Mouse (Mus musculus) limb, embryonic 10.5 days (tissue): ENCODE data around the gene Bcan. TPM values are rescaled to one million over a fixed set of nuclear protein-coding genes. Genes with fewer than 3 reads are reported as not detected.

ENCODE experiments used
- DNase-seq: peaks from one replicate; pipeline ENCODE4 v3.0.0-alpha.2; 2017; ENCODE audit warnings: low spot score
- H3K27ac ChIP-seq: fragments of 300-500 bp; sonication (generic); 2 replicates; pipeline ENCODE4 v1.5.1; 2016; ENCODE audit warnings: mild to moderate bottlenecking
- H3K27me3 ChIP-seq: fragments of 300-500 bp; sonication (generic); 2 replicates; pipeline ENCODE4 v1.6.1; 2016; ENCODE audit warnings: low read depth, mild to moderate bottlenecking; ENCODE audit not compliant: poor library complexity, severe bottlenecking
- H3K36me3 ChIP-seq: fragments of 300-500 bp; sonication (generic); 2 replicates; pipeline ENCODE4 v1.6.1; 2016; ENCODE audit warnings: mild to moderate bottlenecking, moderate library complexity
- H3K4me1 ChIP-seq: fragments of 300-500 bp; sonication (generic); 2 replicates; pipeline ENCODE4 v1.6.1; 2016
- H3K4me3 ChIP-seq: fragments of 300-500 bp; sonication (generic); 2 replicates; pipeline ENCODE4 v1.5.1; 2016; ENCODE audit warnings: mild to moderate bottlenecking, moderate library complexity
- H3K9me3 ChIP-seq: fragments of 300-500 bp; sonication (generic); replicated peaks from 2 replicates; pipeline ENCODE4 v1.6.1; 2016; ENCODE audit warnings: mild to moderate bottlenecking
- WGBS: fragments of 180-500 bp; shearing (Covaris S2); methylation state at CpG from one replicate; pipeline ENCODE4 v1.1.7; 2016; 5-methylcytosine and 5-hydroxymethylcytosine counted together
- polyA plus RNA-seq: library from polyadenylated mRNA; unstranded; fragments of >200 nt; fragmentation: Nextera tagmentation; extraction: Ambion mirVana; gene quantifications from 2 replicates; pipeline ENCODE4 v1.2.1, GENCODE M21; 2016

Gene Bcan
- not detected in 2 replicates for polyA plus RNA-seq

- under 1% methylated on average over 39 of the region's 39 CpGs for WGBS
- DNase-seq: no peak
- peaks cover 39% of the 10 kb centered on the region for H3K4me1 ChIP-seq
Observed at GRCm38 (mm10) chr3:88000181-88000580, at the start of gene Bcan. Bcan (minus strand) TSS chr3:88000230.

DNA sequence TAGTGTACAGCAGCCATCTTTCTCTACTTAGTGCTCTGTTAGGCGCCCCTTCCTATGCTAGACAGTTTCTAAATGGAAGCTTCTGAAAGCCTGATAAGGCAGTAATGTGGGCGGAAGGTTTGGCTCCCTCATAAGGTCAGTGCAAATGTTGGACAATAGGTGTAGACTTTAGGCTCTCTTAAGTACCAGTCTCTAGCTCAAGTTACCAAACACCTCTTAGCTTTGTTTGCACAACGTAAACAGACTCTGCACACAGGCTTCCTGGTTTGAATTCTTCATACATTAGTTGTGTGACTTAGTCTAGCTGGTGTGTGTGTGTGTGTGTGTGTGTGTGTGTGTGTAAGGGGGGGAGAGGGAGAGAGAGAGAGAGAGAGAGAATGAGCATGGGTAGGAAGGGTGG is 49.5 kb upstream of the Bcan start:
- 90% methylated on average over 3 of the region's 3 CpGs for WGBS
- no peak for DNase-seq
- peaks cover 70% of the 10 kb centered on the region for H3K36me3 ChIP-seq

More at GRCm38 (mm10) chr3:88000181-88000580, at the start of gene Bcan:
- Histone ChIP-seq H3K4me3 (peak within 1 kb of the TSS; percentile 49), H3K36me3 (no peaks in the 10 kb centered on the region), H3K9me3 (no peaks in the 10 kb centered on the region), H3K27me3 (peaks cover 100% of the 10 kb centered on the region), H3K27ac (no peak within 1 kb of the TSS)

DNA sequence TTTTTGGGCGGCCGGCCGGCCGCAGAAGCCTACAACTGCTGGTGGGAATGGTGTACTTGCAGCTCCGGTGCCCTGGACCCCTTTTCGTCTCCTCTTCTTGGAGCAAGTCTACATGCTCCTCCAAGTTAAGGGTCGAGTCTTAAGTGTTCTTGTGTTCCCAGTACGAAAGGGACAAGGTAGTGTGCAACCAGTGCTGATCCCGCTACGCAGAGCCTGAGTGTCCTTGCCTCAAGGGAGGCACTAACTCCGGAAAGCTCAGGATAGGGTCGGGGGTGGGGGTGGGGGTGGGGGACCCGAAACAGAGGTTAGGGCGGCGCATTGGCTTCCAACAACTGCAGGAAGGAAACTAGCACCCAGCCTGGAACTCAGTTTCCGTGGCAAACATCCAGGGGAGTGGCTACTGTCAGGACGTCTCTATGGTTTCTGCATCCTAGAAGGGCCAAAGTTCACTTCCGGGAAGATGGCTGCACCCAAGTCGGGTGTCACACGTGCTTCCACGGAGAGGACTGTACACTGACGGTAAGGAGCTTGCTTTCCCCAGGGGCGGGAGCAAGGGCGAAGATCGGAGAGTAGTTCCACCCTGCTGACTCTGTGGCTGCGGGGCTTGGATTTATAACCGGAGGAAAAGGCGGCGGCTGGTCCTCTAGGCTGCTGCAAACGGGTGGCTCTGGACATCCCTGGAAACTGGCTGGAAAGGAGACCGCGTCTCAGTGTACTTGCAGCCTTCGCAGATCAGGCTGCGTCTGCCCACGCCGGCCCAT is 42.8 kb upstream of the Bcan start, which contains the start of gene Gpatch4:
Gpatch4 (plus strand) TSS at position 448 of the 761 bp plus-strand sequence.
- peak within 1 kb of the TSS; percentile 86 for H3K4me3 ChIP-seq
- H3K27me3 ChIP-seq: peaks cover 30% of the 10 kb centered on the region
- WGBS: 10% methylated on average over 36 of the region's 36 CpGs
- H3K27ac ChIP-seq: peak within 1 kb of the TSS; percentile 79
- H3K9me3 ChIP-seq: no peaks in the 10 kb centered on the region
- H3K4me1 ChIP-seq: peaks cover 13% of the 10 kb centered on the region
- H3K36me3 ChIP-seq: peaks cover 16% of the 10 kb centered on the region
- DNase-seq: peak; percentile 84

More for the DNA sequence above, 49.5 kb upstream of the Bcan start:
- H3K4me3 ChIP-seq: no peak overlapping the region
- no peak overlapping the region for H3K27ac ChIP-seq
- no peaks in the 10 kb centered on the region for H3K4me1 ChIP-seq
- H3K27me3 ChIP-seq: no peaks in the 10 kb centered on the region
- no peaks in the 10 kb centered on the region for H3K9me3 ChIP-seq

DNA sequence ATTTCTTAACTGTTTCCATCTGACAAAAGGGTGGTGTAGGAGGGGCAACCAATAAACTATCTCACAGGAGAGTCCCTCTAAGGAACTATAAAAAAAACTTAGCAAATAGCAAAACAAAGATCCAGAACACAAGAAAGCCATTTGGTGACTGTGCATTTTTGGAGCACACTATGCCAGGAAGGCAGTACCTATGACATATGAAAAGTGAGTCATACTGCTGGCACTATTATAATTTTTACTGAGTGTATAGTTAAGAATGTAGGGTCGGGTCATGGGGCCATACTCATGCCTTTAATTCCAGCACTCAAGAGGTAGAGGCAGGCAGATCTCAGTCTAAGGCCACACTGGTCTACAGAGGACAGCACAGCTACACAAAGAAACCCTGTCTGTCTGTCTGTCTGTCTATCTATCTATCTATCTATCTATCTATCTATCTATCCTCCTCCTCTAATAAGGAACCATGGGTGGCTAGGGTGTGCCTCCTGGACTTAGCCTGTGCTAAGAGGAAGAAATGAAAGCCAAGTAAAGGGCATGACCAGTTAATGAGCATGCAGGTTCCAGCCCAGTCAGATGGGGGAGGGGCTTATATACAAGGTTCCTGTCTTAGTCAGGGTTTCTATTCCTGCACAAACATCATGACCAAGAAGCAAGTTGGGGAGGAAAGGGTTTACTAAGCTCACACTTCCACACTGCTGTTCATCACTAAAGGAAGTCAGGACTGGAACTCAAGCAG is 35.7 kb upstream of the Bcan start:
- H3K27me3 ChIP-seq: peaks cover 53% of the 10 kb centered on the region

GRCm38 (mm10) chr3:88033506-88033905 is 33.5 kb upstream of the Bcan start:
- no peak for DNase-seq
- no peak overlapping the region for H3K4me3 ChIP-seq
- no peaks in the 10 kb centered on the region for H3K4me1 ChIP-seq
- H3K9me3 ChIP-seq: no peaks in the 10 kb centered on the region
- no peak overlapping the region for H3K27ac ChIP-seq
- no peaks in the 10 kb centered on the region for H3K36me3 ChIP-seq
- H3K27me3 ChIP-seq: peaks cover 58% of the 10 kb centered on the region
- 68% methylated on average over 5 of the region's 5 CpGs for WGBS

More for the DNA sequence above, 35.7 kb upstream of the Bcan start:
- H3K27ac ChIP-seq: no peak overlapping the region
- no peak overlapping the region for H3K4me3 ChIP-seq
- no peak for DNase-seq
- no peaks in the 10 kb centered on the region for H3K9me3 ChIP-seq
- WGBS: 68% methylated on average over 1 of the region's 1 CpGs
- H3K4me1 ChIP-seq: no peaks in the 10 kb centered on the region
- no peaks in the 10 kb centered on the region for H3K36me3 ChIP-seq

DNA sequence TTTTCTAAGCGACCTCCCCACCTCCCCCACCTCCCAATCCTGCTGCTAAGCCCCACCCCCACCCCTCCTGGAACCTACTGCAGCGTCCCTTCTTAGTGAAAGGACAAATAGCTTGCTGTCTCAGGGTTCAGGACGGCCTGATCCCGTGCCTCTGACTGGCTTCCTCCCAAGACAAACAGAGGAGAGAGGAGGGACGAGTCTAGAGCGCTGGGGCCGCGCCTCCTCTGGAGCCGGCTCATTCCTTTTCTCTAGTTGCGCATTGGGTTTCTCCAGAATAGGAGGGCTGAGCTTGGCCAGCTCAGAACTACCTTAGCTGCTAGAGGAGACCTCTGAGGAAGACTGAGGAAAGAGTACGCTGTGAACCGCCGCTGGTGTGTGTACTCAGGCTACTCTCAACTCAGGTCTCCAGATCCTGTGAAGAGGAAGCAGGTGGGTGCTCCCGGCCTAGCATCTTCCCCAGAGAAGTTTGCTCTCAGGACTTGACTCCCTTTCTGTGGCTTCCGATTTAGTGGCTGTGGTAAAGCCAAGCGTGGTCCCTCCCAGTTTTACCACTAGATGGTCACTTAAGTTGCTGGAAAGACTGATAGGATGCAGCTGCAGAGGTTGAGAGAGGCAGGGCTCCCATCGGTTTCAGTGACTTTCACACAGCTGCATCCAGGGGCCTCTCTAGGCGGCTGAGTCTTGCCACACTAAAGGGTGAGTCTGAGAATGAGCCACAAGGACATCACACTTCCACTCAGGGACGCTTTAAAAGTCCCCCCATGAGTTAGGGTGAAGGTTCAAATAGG is 30.8 kb upstream of the Bcan start:
- no peak overlapping the region for H3K27ac ChIP-seq
- no peak overlapping the region for H3K4me3 ChIP-seq
- peaks cover 65% of the 10 kb centered on the region for H3K27me3 ChIP-seq
- H3K9me3 ChIP-seq: no peaks in the 10 kb centered on the region
- WGBS: 18% methylated on average over 19 of the region's 19 CpGs
- no peaks in the 10 kb centered on the region for H3K36me3 ChIP-seq
- H3K4me1 ChIP-seq: no peaks in the 10 kb centered on the region
- no peak for DNase-seq

DNA sequence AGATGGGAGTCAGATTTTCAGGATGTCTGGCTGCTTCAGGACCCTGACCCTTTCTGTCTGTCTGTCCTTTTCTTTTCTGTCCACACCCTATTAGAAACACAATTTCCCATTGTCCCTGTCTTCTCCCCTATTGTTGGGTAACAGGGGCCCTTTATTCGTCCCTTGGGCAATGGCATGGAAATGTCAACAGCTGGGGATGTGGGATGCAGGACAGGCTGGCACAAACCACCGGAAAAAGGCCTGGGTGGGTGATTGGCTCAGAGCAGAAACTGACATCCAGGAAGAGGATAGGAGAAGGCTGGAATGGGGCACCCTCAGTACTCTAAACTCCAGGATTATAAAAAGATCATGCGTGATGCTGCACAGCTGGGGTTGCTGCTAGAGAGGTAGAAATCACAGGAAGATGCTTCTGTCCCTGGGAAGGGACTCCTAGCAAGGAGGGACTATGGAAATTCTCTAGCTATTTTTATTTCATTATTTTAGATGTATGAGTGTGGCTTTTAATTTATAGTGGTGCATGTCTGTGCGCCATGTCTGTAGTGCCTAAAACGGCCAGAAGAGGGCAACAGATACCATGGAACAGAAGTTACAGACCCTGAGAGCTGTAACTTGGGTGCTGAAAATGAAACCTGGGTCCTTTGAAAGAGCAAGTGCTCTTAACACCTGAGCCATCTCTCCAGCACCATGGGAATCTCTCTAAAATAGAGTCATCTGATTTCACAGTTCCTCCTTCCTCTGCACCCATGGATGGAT is 27.6 kb upstream of the Bcan start, which contains the start of gene Hapln2:
Hapln2 (minus strand) TSS at position 150 of the 753 bp plus-strand sequence.
- Histone ChIP-seq H3K27me3 (peaks cover 89% of the 10 kb centered on the region), H3K4me3 (no peak within 1 kb of the TSS), H3K4me1 (peaks cover 16% of the 10 kb centered on the region), H3K36me3 (no peaks in the 10 kb centered on the region; the same call in 1 of the 2 replicates), H3K27ac (no peak within 1 kb of the TSS), H3K9me3 (no peaks in the 10 kb centered on the region)
- 58% methylated on average over 5 of the region's 5 CpGs for WGBS
- DNase-seq: no peak

- Histone ChIP-seq H3K9me3 (no peaks in the 10 kb centered on the region), H3K27me3 (peaks cover 89% of the 10 kb centered on the region), H3K4me3 (no peak overlapping the region), H3K4me1 (peaks cover 21% of the 10 kb centered on the region), H3K27ac (no peak overlapping the region), H3K36me3 (no peaks in the 10 kb centered on the region; the same call in 1 of the 2 replicates)
- WGBS: 63% methylated on average over 7 of the region's 7 CpGs
- DNase-seq: no peak
Observed at GRCm38 (mm10) chr3:88026823-88027222, 26.8 kb upstream of the Bcan start.

- Histone ChIP-seq H3K9me3 (no peaks in the 10 kb centered on the region), H3K36me3 (no peaks in the 10 kb centered on the region; the same call in 1 of the 2 replicates), H3K4me1 (peaks cover 21% of the 10 kb centered on the region), H3K27ac (peak overlapping the region; percentile 7; the same call in 1 of the 2 replicates), H3K4me3 (peak overlapping the region; percentile 63), H3K27me3 (peaks cover 89% of the 10 kb centered on the region)
- DNase-seq: peak; percentile 41
- under 1% methylated on average over 81 of the region's 81 CpGs for WGBS
Observed at GRCm38 (mm10) chr3:88023192-88024074, 23.4 kb upstream of the Bcan start.

GRCm38 (mm10) chr3:88022322-88023191 is 22.5 kb upstream of the Bcan start:
- no peaks in the 10 kb centered on the region; the same call in 1 of the 2 replicates for H3K36me3 ChIP-seq
- H3K27ac ChIP-seq: peak overlapping the region; percentile 7; the same call in 1 of the 2 replicates
- H3K27me3 ChIP-seq: peaks cover 91% of the 10 kb centered on the region
- peak overlapping the region; percentile 63 for H3K4me3 ChIP-seq
- H3K4me1 ChIP-seq: peaks cover 21% of the 10 kb centered on the region
- DNase-seq: peak; percentile 91
- no peaks in the 10 kb centered on the region for H3K9me3 ChIP-seq
- under 1% methylated on average over 66 of the region's 66 CpGs for WGBS
